Mouse (Mus musculus): ENCODE results near the gene Aqr.

DNA sequence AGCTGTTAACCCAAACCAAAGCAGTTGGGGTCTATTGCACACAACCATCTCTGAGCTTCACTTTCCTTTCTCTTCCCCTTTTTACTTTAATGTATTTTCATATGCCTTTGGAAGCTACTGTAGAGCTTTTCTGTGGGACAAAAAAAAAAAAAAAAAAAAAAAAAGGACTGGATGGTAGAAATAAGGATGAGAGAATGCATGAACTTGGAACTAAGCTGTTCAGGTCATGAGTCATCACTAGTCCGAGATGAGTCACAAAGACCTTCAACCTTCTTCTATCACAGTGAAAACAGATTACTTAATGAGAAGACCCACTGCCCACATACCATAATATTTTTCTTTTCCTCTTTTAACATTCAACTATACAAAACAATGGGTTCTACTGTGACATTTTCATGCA is 127.2 kb downstream of the Aqr start:
- TF ChIP-seq POLR2A (IDR thresholded peaks at IDR 0.05; ENCODE audit: insufficient read length, low read depth) (no peak), SRF (IDR thresholded peaks at IDR 0.05; ENCODE audit: control insufficient read depth, insufficient read length, low read depth) (no peak), REST (IDR thresholded peaks at IDR 0.05; ENCODE audit: insufficient read depth, insufficient read length) (no peak), MYOG (IDR thresholded peaks at IDR 0.05; ENCODE audit: control insufficient read depth in 1 of 3, insufficient read depth in 1 of 3, insufficient read length in 2 of 3, low read depth in 2 of 3) (no peak), POLR2AphosphoS2 (IDR thresholded peaks at IDR 0.05; ENCODE audit: insufficient read length, low read depth) (no peak)

All from myocyte (in vitro differentiated cells).